Mouse (Mus musculus) midbrain, embryonic 13.5 days (tissue): Measurements from ENCODE around the gene Gm20403. TPM values are rescaled to one million over a fixed set of nuclear protein-coding genes. Genes with fewer than 3 reads are reported as not detected.
"Not testable (repeated sequence)": the region's sequence is repeated elsewhere in the genome, so short reads cannot be mapped to it uniquely, and the experiment has no call there.

ENCODE experiments used
- ATAC-seq: fragments of 200-750 bp; cut with Nextera tagmentation; 2 replicates; pipeline ENCODE4 v1.8.0; 2017; ENCODE audit warnings: mild to moderate bottlenecking, moderate TSS enrichment, moderate library complexity
- H3K27ac ChIP-seq: fragments of 300-500 bp; sonication (generic); 2 replicates; pipeline ENCODE4 v1.5.1; 2015; ENCODE audit warnings: inconsistent platforms, mild to moderate bottlenecking, moderate library complexity
- H3K27me3 ChIP-seq: fragments of 300-500 bp; sonication (generic); 2 replicates; pipeline ENCODE4 v1.6.1; 2015; ENCODE audit warnings: mild to moderate bottlenecking, inconsistent platforms
- H3K36me3 ChIP-seq: fragments of 300-500 bp; sonication (generic); 2 replicates; pipeline ENCODE4 v1.6.1; 2015; ENCODE audit warnings: mild to moderate bottlenecking, inconsistent platforms
- H3K4me1 ChIP-seq: fragments of 300-500 bp; sonication (generic); replicated peaks from 2 replicates; pipeline ENCODE4 v1.6.1; 2015; ENCODE audit warnings: inconsistent platforms
- H3K4me2 ChIP-seq: fragments of 300-500 bp; sonication (generic); replicated peaks from 2 replicates; pipeline ENCODE4 v1.6.1; 2015; ENCODE audit warnings: moderate library complexity, mild to moderate bottlenecking, inconsistent platforms
- H3K4me3 ChIP-seq: fragments of 300-500 bp; sonication (generic); replicated peaks from 2 replicates; pipeline ENCODE4 v1.5.1; 2015; ENCODE audit warnings: mild to moderate bottlenecking, inconsistent platforms
- H3K9ac ChIP-seq: fragments of 300-500 bp; sonication (generic); replicated peaks from 2 replicates; pipeline ENCODE4 v1.6.1; 2015; ENCODE audit warnings: mild to moderate bottlenecking, inconsistent platforms
- H3K9me3 ChIP-seq: fragments of 300-500 bp; sonication (generic); 2 replicates; pipeline ENCODE4 v1.6.1; 2016; ENCODE audit warnings: mild to moderate bottlenecking, inconsistent platforms
- WGBS: fragments of 180-500 bp; shearing (Covaris S2); methylation state at CpG from one replicate; pipeline ENCODE4 v1.1.7; 2015; 5-methylcytosine and 5-hydroxymethylcytosine counted together
- polyA plus RNA-seq: library from polyadenylated mRNA; unstranded; fragments of >200 nt; fragmentation: Nextera tagmentation; extraction: Ambion mirVana; gene quantifications from 2 replicates; pipeline ENCODE4 v1.2.1, GENCODE M21; 2015

Gene Gm20403
- polyA plus RNA-seq, 1 experiment from 2014 or later: not detected

GRCm38 (mm10) chr12:54946116-54946515, 40.2 kb downstream of the Gm20403 start:
- 0 out of 2 replicates have a peak, but pooled peaks cover 2% of the 10 kb centered on the region for H3K36me3 ChIP-seq
- WGBS: 85% methylated on average over 6 of the region's 6 CpGs
- no peaks in the 10 kb centered on the region for H3K4me1 ChIP-seq
- H3K9ac ChIP-seq: no peak overlapping the region
- no peak overlapping the region for H3K27ac ChIP-seq
- no peak overlapping the region for H3K4me3 ChIP-seq
- H3K9me3 ChIP-seq: no peaks in the 10 kb centered on the region
- no peak for ATAC-seq
- no peak overlapping the region for H3K4me2 ChIP-seq
- no peaks in the 10 kb centered on the region for H3K27me3 ChIP-seq

DNA sequence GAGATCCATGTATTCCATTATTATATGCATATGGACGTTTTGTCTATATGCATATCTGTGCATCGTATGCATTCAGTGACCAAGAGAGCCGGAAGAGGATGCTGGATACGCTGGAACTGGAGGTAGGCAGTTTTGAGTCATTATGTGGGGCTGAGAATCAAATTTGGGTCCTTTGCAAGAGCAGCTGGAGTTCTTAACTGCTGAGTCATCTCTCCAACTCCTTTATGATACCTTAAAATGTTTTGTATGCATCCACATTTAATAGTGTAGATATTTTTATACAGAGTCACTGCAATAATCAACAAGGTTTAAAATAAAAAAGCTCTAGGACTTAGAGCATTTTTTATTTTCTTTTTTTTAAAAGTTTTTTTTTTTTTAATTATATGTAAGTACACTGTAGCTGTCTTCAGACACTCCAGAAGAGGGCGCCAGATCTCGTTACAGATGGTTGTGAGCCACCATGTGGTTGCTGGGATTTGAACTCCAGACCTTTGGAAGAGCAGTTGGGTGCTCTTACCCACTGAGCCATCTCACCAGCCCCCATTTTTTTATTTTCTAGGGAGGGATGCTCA, 43.7 kb downstream of the Gm20403 start:
- not testable (repeated sequence) for H3K9me3 ChIP-seq, H3K9ac ChIP-seq, H3K27ac ChIP-seq, H3K27me3 ChIP-seq, H3K4me2 ChIP-seq, H3K36me3 ChIP-seq, H3K4me1 ChIP-seq, H3K4me3 ChIP-seq, ATAC-seq
- WGBS: 92% methylated on average over 6 of the region's 6 CpGs

DNA sequence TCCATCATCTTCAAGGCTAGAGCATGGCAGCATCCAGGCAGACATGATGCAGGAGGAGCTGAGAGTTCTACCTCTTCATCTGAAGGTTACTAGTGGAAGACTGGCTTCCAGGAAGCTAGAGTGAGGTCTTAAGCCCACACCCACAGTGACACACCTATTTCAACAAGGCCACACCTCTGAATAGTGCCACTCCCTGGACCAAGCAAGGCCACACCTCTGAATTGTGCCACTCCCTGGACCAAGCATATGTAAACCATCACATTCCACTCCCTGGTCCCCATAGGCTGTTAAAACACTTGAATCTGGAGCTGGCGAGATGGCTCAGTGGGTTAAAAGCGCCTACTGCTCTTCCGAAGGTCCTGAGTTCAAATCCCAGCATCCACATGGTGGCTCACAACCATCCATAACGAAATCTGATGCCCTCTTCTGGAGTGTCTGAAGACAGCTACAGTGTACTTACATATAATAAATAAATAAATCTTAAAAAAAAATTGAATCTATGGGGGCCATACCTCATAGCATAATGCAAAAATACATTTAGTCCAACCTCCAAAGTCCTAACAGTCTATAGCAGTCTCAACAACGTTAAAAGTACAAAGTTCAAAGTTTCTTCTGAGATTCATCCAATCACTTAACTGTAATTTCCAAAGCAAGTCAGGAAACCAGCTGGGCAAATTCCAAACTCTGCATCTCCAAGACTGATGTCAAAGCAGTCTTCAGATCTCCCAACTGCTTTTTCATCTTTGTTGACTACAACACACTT, 48.6 kb downstream of the Gm20403 start:
- ATAC-seq, H3K9me3 ChIP-seq, H3K9ac ChIP-seq, H3K4me2 ChIP-seq, H3K4me3 ChIP-seq, H3K27me3 ChIP-seq, H3K27ac ChIP-seq, H3K4me1 ChIP-seq: not testable (repeated sequence)
- 96% methylated on average over 5 of the region's 5 CpGs for WGBS
- H3K36me3 ChIP-seq: peaks cover 26% of the 10 kb centered on the region

Other genes with a start within 250 kb of the Gm20403 start
- gene Snx6, start 190.8 kb downstream of the Gm20403 start, polyA plus RNA-seq: 183 and 192 TPM in 2 replicates
- 284 and 299 TPM in 2 replicates for gene Cfl2, start 123.7 kb downstream of the Gm20403 start, polyA plus RNA-seq
- 16.0 and 21.8 TPM in 2 replicates for gene Baz1a, start 27.8 kb upstream of the Gm20403 start, polyA plus RNA-seq
- gene 2700097O09Rik, start 93.6 kb upstream of the Gm20403 start, polyA plus RNA-seq: 36.4 and 37.4 TPM in 2 replicates
- gene Srp54a, start 93.7 kb upstream of the Gm20403 start, polyA plus RNA-seq: 171 and 195 TPM in 2 replicates
- 33.4 and 34.2 TPM in 2 replicates for gene Fam177a, start 137.9 kb upstream of the Gm20403 start, polyA plus RNA-seq
- 63.1 and 67.1 TPM in 2 replicates for gene Srp54b, start 168.6 kb upstream of the Gm20403 start, polyA plus RNA-seq
- gene 1700047I17Rik2, start 213.1 kb upstream of the Gm20403 start, polyA plus RNA-seq: 0.35 TPM in 1 of 2 replicates, not detected in the other
- gene Srp54c, start 243.6 kb upstream of the Gm20403 start, polyA plus RNA-seq: 70.8 and 82.3 TPM in 2 replicates